Mouse (Mus musculus): ENCODE data around the gene Ampd1. TPM values are rescaled to one million over a fixed set of nuclear protein-coding genes. Genes with fewer than 3 reads are reported as not detected.

Ampd1 gene
- polyA plus RNA-seq (2015; fragmentation: Nextera tagmentation; extraction: Ambion mirVana), result 1.2 TPM in 1 of 2 replicates, not detected in the other

GRCm38 (mm10) chr3:103073771-103074170, at the start of gene Ampd1:
Ampd1 (plus strand) TSS chr3:103074014.
- H3K27me3 ChIP-seq (replicated peaks; ENCODE audit: control insufficient read depth, insufficient read depth, low read length), result no peaks in the 10 kb centered on the region
- peaks cover 4% of the 10 kb centered on the region for H3K36me3 ChIP-seq (ENCODE audit: control insufficient read depth, insufficient read depth, low read length)
- no peaks in the 10 kb centered on the region for H3K9me3 ChIP-seq (ENCODE audit: control insufficient read depth, low read length)
- no peak within 1 kb of the TSS for H3K27ac ChIP-seq (ENCODE audit: low read depth, low read length)
- ATAC-seq, result no peak
- H3K9ac ChIP-seq (ENCODE audit: low read depth, low read length), result no peak within 1 kb of the TSS
- WGBS, result 80% methylated on average over 5 of the region's 5 CpGs
- H3K4me2 ChIP-seq (ENCODE audit: low read length), result no peak within 1 kb of the TSS
- no peak within 1 kb of the TSS for H3K4me3 ChIP-seq (ENCODE audit: low read length)
- H3K4me1 ChIP-seq (ENCODE audit: control insufficient read depth, insufficient read depth, low read depth, low read length), result no peaks in the 10 kb centered on the region

GRCm38 (mm10) chr3:103026174-103026573, 47.6 kb upstream of the Ampd1 start:
- ATAC-seq, result no peak
- 93% methylated on average over 1 of the region's 1 CpGs for WGBS
- H3K9me3 ChIP-seq (ENCODE audit: control insufficient read depth, low read length), result no peaks in the 10 kb centered on the region
- H3K4me2 ChIP-seq (ENCODE audit: low read length), result no peak overlapping the region
- peaks cover 12% of the 10 kb centered on the region for H3K36me3 ChIP-seq (ENCODE audit: control insufficient read depth, insufficient read depth, low read length)
- no peaks in the 10 kb centered on the region for H3K27me3 ChIP-seq (replicated peaks; ENCODE audit: control insufficient read depth, insufficient read depth, low read length)
- H3K4me1 ChIP-seq (ENCODE audit: control insufficient read depth, insufficient read depth, low read depth, low read length), result peaks cover 5% of the 10 kb centered on the region
- H3K4me3 ChIP-seq (ENCODE audit: low read length), result no peak overlapping the region
- H3K27ac ChIP-seq (ENCODE audit: low read depth, low read length), result no peak overlapping the region
- H3K9ac ChIP-seq (ENCODE audit: low read depth, low read length), result no peak overlapping the region

GRCm38 (mm10) chr3:103040285-103040684, 33.5 kb upstream of the Ampd1 start:
- no peak overlapping the region for H3K4me2 ChIP-seq (ENCODE audit: low read length)
- peaks cover 27% of the 10 kb centered on the region for H3K36me3 ChIP-seq (ENCODE audit: control insufficient read depth, insufficient read depth, low read length)
- WGBS, result 95% methylated on average over 6 of the region's 6 CpGs
- ATAC-seq, result no peak
- H3K9me3 ChIP-seq (ENCODE audit: control insufficient read depth, low read length), result no peaks in the 10 kb centered on the region
- no peaks in the 10 kb centered on the region for H3K27me3 ChIP-seq (replicated peaks; ENCODE audit: control insufficient read depth, insufficient read depth, low read length)
- no peak overlapping the region for H3K9ac ChIP-seq (ENCODE audit: low read depth, low read length)
- no peak overlapping the region for H3K4me3 ChIP-seq (ENCODE audit: low read length)
- no peak overlapping the region for H3K27ac ChIP-seq (ENCODE audit: low read depth, low read length)
- no peaks in the 10 kb centered on the region for H3K4me1 ChIP-seq (ENCODE audit: control insufficient read depth, insufficient read depth, low read depth, low read length)

- Histone ChIP-seq H3K9me3 (ENCODE audit: control insufficient read depth, low read length) (no peaks in the 10 kb centered on the region), H3K4me3 (ENCODE audit: low read length) (no peak overlapping the region), H3K9ac (ENCODE audit: low read depth, low read length) (no peak overlapping the region), H3K36me3 (ENCODE audit: control insufficient read depth, insufficient read depth, low read length) (peaks cover 31% of the 10 kb centered on the region), H3K27ac (ENCODE audit: low read depth, low read length) (no peak overlapping the region), H3K4me2 (ENCODE audit: low read length) (no peak overlapping the region), H3K27me3 (replicated peaks; ENCODE audit: control insufficient read depth, insufficient read depth, low read length) (no peaks in the 10 kb centered on the region), H3K4me1 (ENCODE audit: control insufficient read depth, insufficient read depth, low read depth, low read length) (no peaks in the 10 kb centered on the region)
- WGBS, result 90% methylated on average over 1 of the region's 1 CpGs
- ATAC-seq, result no peak
Observed at GRCm38 (mm10) chr3:103040861-103041379, 32.9 kb upstream of the Ampd1 start.

DNA sequence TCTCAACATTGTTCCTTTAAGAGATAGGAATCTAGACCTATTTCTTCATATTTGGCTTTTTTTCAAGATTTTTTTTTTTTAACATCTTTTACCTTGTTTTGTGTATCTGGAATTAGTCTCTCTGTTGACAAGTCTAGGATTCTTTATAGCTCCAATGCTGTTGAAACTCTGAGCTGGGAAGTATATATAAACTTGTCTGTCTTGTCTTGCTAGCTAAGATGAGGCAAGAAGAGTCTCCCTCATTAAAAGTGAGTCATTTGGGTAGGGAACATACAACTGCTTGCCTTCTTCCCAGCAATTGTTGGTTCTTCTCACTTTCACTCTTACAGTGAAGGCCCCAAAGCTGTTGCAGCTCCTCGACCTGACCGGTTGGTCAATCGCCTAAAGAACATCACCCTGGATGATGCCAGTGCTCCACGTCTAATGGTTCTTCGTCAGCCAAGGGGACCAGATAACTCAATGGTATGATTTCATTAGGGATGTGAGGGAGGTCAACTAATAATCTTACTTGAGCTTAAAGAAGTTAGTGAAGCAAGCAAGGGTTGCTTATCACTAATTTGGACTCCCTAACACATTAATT, 17.7 kb upstream of the Ampd1 start:
- Histone ChIP-seq H3K4me3 (ENCODE audit: low read length) (no peak overlapping the region), H3K9me3 (ENCODE audit: control insufficient read depth, low read length) (no peaks in the 10 kb centered on the region), H3K36me3 (ENCODE audit: control insufficient read depth, insufficient read depth, low read length) (peaks cover 32% of the 10 kb centered on the region), H3K4me2 (ENCODE audit: low read length) (no peak overlapping the region), H3K9ac (ENCODE audit: low read depth, low read length) (no peak overlapping the region), H3K4me1 (ENCODE audit: control insufficient read depth, insufficient read depth, low read depth, low read length) (peaks cover 10% of the 10 kb centered on the region), H3K27me3 (replicated peaks; ENCODE audit: control insufficient read depth, insufficient read depth, low read length) (no peaks in the 10 kb centered on the region), H3K27ac (ENCODE audit: low read depth, low read length) (no peak overlapping the region)
- ATAC-seq, result no peak
- 95% methylated on average over 5 of the region's 5 CpGs for WGBS

DNA sequence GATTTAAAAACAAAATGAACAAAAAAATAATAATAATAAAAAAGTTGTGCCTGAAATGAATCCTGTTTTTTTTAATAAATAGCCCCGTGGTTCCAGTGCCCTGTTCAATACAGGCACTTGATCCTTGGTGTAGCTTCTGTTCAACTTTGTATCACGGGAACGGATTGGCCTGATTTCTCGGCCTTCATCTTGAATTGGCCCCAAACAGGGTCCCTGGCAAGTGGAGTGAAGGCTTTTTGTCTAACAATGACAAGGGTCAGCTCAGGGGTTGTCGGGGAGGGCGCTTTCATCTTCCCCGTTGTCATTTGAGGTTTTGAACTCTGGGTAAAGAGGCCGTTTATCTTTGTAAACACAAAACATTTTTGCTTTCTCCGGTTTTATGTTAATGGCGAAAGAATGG, 16.1 kb upstream of the Ampd1 start:
- Histone ChIP-seq H3K9ac (ENCODE audit: low read depth, low read length) (peak overlapping the region; percentile 86), H3K4me1 (ENCODE audit: control insufficient read depth, insufficient read depth, low read depth, low read length) (peaks cover 10% of the 10 kb centered on the region), H3K36me3 (ENCODE audit: control insufficient read depth, insufficient read depth, low read length) (peaks cover 35% of the 10 kb centered on the region), H3K27me3 (replicated peaks; ENCODE audit: control insufficient read depth, insufficient read depth, low read length) (no peaks in the 10 kb centered on the region), H3K27ac (ENCODE audit: low read depth, low read length) (peak overlapping the region; percentile 54), H3K9me3 (ENCODE audit: control insufficient read depth, low read length) (no peaks in the 10 kb centered on the region), H3K4me3 (ENCODE audit: low read length) (peak overlapping the region; percentile 76), H3K4me2 (ENCODE audit: low read length) (peak overlapping the region; percentile 85)
- ATAC-seq, result peak; percentile 67
- 0% methylated on average over 10 of the region's 10 CpGs for WGBS

DNA sequence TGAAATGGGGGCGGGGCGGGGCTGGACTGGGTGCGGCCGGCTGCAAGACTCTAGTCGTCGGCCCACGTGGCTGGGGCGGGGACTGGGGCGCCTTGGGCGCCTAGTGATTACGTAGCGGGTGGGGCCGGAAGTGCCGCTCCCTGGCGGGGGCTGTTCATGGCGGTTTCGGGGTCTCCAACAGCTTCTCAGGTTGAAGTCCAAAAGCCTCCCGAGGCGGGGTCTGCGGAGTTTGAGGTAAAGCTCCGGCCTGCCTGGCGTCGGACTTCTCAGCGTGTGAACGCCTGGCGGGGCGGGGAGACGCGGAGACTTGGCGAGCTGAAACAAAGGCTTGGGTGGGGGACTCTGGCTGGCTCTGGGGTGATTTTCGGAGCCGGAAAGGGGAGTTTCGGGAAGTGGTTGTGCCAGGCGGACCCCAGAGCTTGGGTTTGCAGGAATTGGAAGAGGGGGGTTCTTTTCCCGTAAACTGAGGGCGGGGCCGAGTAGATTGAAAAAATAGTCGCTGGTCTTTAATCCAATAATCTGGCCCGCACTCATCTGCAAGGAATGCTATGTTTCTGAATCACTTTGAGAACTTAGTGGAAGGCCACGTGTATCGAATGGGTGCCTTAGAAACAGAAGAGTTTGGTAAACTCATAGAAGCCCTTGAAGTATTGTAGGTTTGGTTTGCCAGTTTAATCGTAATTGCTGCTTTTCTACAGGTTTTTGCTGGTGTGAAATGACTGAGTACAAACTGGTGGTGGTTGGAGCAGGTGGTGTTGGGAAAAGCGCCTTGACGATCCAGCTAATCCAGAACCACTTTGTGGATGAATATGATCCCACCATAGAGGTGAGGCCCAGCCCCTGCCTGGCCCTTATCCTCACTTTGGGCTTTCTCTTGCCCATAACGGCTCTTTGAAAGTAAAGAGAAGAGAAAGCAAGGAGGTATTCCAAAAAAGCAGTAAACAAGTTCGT, 15.3 kb upstream of the Ampd1 start, which contains the start of gene Nras:
Gene Nras, plus strand, starts transcription at position 79 of the 951 bp plus-strand sequence.
- peak within 1 kb of the TSS; percentile 86 for H3K9ac ChIP-seq (ENCODE audit: low read depth, low read length)
- peaks cover 10% of the 10 kb centered on the region for H3K4me1 ChIP-seq (ENCODE audit: control insufficient read depth, insufficient read depth, low read depth, low read length)
- H3K36me3 ChIP-seq (ENCODE audit: control insufficient read depth, insufficient read depth, low read length), result peaks cover 40% of the 10 kb centered on the region
- H3K4me2 ChIP-seq (ENCODE audit: low read length), result peak within 1 kb of the TSS; percentile 85
- peak within 1 kb of the TSS; percentile 93 for H3K27ac ChIP-seq (ENCODE audit: low read depth, low read length)
- ATAC-seq, result peak; percentile 99
- H3K9me3 ChIP-seq (ENCODE audit: control insufficient read depth, low read length), result no peaks in the 10 kb centered on the region
- peak within 1 kb of the TSS; percentile 76 for H3K4me3 ChIP-seq (ENCODE audit: low read length)
- H3K27me3 ChIP-seq (replicated peaks; ENCODE audit: control insufficient read depth, insufficient read depth, low read length), result no peaks in the 10 kb centered on the region
- 2% methylated on average over 46 of the region's 46 CpGs for WGBS

- peaks cover 45% of the 10 kb centered on the region for H3K36me3 ChIP-seq (ENCODE audit: control insufficient read depth, insufficient read depth, low read length)
- H3K4me1 ChIP-seq (ENCODE audit: control insufficient read depth, insufficient read depth, low read depth, low read length), result no peaks in the 10 kb centered on the region
- no peak for ATAC-seq
- H3K4me3 ChIP-seq (ENCODE audit: low read length), result no peak overlapping the region
- no peaks in the 10 kb centered on the region for H3K9me3 ChIP-seq (ENCODE audit: control insufficient read depth, low read length)
- H3K4me2 ChIP-seq (ENCODE audit: low read length), result no peak overlapping the region
- H3K27ac ChIP-seq (ENCODE audit: low read depth, low read length), result no peak overlapping the region
- no peaks in the 10 kb centered on the region for H3K27me3 ChIP-seq (replicated peaks; ENCODE audit: control insufficient read depth, insufficient read depth, low read length)
- 94% methylated on average over 8 of the region's 8 CpGs for WGBS
- H3K9ac ChIP-seq (ENCODE audit: low read depth, low read length), result no peak overlapping the region
Observed at GRCm38 (mm10) chr3:103066927-103067326, 6.9 kb upstream of the Ampd1 start.

- Histone ChIP-seq H3K4me3 (ENCODE audit: low read length) (no peak overlapping the region), H3K9ac (ENCODE audit: low read depth, low read length) (no peak overlapping the region), H3K27ac (ENCODE audit: low read depth, low read length) (no peak overlapping the region), H3K9me3 (ENCODE audit: control insufficient read depth, low read length) (no peaks in the 10 kb centered on the region), H3K4me2 (ENCODE audit: low read length) (no peak overlapping the region), H3K27me3 (replicated peaks; ENCODE audit: control insufficient read depth, insufficient read depth, low read length) (no peaks in the 10 kb centered on the region), H3K36me3 (ENCODE audit: control insufficient read depth, insufficient read depth, low read length) (peaks cover 27% of the 10 kb centered on the region), H3K4me1 (ENCODE audit: control insufficient read depth, insufficient read depth, low read depth, low read length) (no peaks in the 10 kb centered on the region)
- no peak for ATAC-seq
- WGBS, result 95% methylated on average over 6 of the region's 6 CpGs
Observed at GRCm38 (mm10) chr3:103068971-103069370, 4.8 kb upstream of the Ampd1 start.

Measured in hindbrain, embryonic 16.5 days (tissue).